Mouse (Mus musculus) lung, embryonic 15.5 days (tissue): ENCODE measurements at regions not wholly inside any gene's neighbourhood (a gene's known extent, or its start where the extent isn't known, plus 50 kb on each side); places are given as distances from the start of the nearest gene placed in this dataset.

ENCODE experiments used
- ATAC-seq: fragments of 200-750 bp; cut with Nextera tagmentation; 2 replicates; pipeline ENCODE4 v1.8.0; 2017; ENCODE audit warnings: moderate number of reproducible peaks, borderline replicate concordance; ENCODE audit not compliant: low FRiP score, low TSS enrichment; ENCODE audit errors: extremely low read depth
- H3K27ac ChIP-seq: fragments of 300-500 bp; sonication (generic); 2 replicates; pipeline ENCODE4 v1.5.1; 2015; ENCODE audit warnings: moderate library complexity, mild to moderate bottlenecking, inconsistent platforms
- H3K27me3 ChIP-seq: fragments of 300-500 bp; sonication (generic); 2 replicates; pipeline ENCODE4 v1.6.1; 2015; ENCODE audit warnings: inconsistent platforms
- H3K36me3 ChIP-seq: fragments of 300-500 bp; sonication (generic); 2 replicates; pipeline ENCODE4 v1.6.1; 2015; ENCODE audit warnings: inconsistent platforms
- H3K4me1 ChIP-seq: fragments of 300-500 bp; sonication (generic); 2 replicates; pipeline ENCODE4 v1.6.1; 2015; ENCODE audit warnings: inconsistent platforms
- H3K4me2 ChIP-seq: fragments of 300-500 bp; sonication (generic); 2 replicates; pipeline ENCODE4 v1.6.1; 2015; ENCODE audit warnings: inconsistent platforms, mild to moderate bottlenecking, moderate library complexity
- H3K4me3 ChIP-seq: fragments of 300-500 bp; sonication (generic); 2 replicates; pipeline ENCODE4 v1.5.1; 2015; ENCODE audit warnings: mild to moderate bottlenecking, inconsistent platforms
- H3K9ac ChIP-seq: fragments of 300-500 bp; sonication (generic); 2 replicates; pipeline ENCODE4 v1.6.1; 2015; ENCODE audit warnings: inconsistent platforms
- H3K9me3 ChIP-seq: fragments of 300-500 bp; sonication (generic); 2 replicates; pipeline ENCODE4 v1.6.1; 2016; ENCODE audit warnings: inconsistent platforms
- WGBS: fragments of 180-500 bp; shearing (Covaris S2); methylation state at CpG from one replicate; pipeline ENCODE4 v1.1.7; 2015; 5-methylcytosine and 5-hydroxymethylcytosine counted together

DNA sequence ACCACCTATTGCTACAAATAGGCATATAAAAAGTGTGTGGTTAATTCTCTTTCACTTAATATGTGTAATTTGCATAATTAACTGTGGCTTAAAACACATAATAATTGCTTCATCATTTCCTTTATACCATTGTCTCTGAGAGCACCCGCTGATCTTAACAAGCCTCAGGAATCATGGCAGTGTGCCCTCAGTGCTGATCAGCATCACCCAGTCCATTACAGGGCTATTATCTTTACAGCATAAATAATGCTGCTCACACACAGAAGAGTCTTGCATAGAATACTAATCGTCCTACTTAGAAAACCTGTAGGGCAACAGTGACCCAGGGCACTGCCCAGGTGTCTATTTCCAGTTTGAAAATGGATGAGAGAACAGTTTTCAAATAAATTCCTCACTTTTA, 102.4 kb downstream of the Gm597 start:
- Histone ChIP-seq H3K4me2 (no peak overlapping the region), H3K27ac (no peak overlapping the region), H3K4me3 (no peak overlapping the region), H3K4me1 (no peaks in the 10 kb centered on the region), H3K9me3 (no peaks in the 10 kb centered on the region), H3K36me3 (no peaks in the 10 kb centered on the region), H3K9ac (no peak overlapping the region), H3K27me3 (no peaks in the 10 kb centered on the region)
- 65% methylated on average over 2 of the region's 2 CpGs for WGBS
- ATAC-seq, result no peak

DNA sequence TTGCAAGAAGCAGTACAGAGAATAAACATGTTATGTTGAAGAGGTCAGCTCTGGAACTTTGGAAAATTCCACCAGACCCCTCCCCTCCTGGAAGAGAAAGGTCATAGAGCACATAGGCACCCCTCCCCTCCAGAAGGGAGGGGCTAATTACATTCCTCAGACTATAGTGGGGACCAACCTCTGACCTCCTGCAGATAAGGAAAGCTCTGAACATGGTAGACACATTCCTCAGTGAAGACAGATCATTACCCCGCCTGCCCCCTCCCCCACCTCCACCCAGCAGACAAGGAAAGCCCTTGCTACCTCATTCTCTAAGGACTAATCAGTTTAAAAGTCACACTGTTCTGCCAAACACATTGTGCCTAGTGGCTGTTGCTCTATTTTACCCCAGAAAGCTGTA, 104.7 kb downstream of the Gm597 start:
- no peaks in the 10 kb centered on the region for H3K36me3 ChIP-seq
- no peak overlapping the region for H3K27ac ChIP-seq
- no peak overlapping the region for H3K4me3 ChIP-seq
- no peaks in the 10 kb centered on the region for H3K9me3 ChIP-seq
- H3K4me2 ChIP-seq, result no peak overlapping the region
- no peak for ATAC-seq
- no peak overlapping the region for H3K9ac ChIP-seq
- 27% methylated on average over 1 of the region's 1 CpGs for WGBS
- no peaks in the 10 kb centered on the region for H3K27me3 ChIP-seq
- H3K4me1 ChIP-seq, result no peaks in the 10 kb centered on the region

DNA sequence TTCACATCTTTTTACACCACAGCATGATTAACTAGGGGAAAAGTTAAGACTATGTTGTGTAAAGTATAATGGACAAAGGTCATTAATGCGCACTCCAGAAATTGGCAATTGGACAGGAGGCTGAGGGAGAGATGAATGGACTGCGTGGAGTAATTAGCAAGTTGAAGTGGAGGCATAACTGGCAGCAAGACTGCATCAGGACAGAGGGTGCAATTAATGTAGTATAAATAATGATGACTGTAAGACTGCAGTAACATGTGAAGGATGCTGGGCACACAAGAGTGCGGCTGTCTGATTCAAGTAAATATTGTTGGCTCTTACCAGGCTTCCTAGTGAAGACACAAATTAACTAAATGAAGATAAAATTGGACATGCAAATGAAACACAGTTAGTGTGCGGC, 139.2 kb downstream of the Gm597 start:
- H3K9me3 ChIP-seq, result no peaks in the 10 kb centered on the region
- no peaks in the 10 kb centered on the region for H3K4me1 ChIP-seq

DNA sequence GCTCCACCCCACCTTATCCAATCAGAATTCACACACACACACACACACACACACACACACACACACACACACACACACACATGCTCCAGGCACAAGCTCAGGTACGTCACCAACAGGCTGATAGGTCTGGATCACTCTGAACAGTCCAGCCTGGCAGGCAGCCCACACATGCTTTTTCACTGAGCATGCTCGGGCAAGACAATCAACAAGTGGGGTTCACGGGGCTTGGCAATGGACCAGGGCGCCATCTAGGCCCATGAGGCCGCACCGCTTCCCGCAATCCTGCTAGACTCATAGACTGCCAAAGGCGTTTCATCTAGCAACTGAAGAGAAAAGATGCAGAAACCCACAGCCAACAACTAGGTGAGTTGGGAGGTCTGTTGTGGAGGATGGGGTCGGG, 157.3 kb downstream of the Gm597 start:
- ATAC-seq, result peak; percentile 27; the same call in 1 of the 2 replicates
- Histone ChIP-seq H3K27ac (no peak overlapping the region), H3K4me3 (no peak overlapping the region), H3K9me3 (no peaks in the 10 kb centered on the region), H3K36me3 (no peaks in the 10 kb centered on the region), H3K27me3 (no peaks in the 10 kb centered on the region), H3K4me1 (no peaks in the 10 kb centered on the region), H3K9ac (no peak overlapping the region), H3K4me2 (no peak overlapping the region)
- 90% methylated on average over 9 of the region's 9 CpGs for WGBS

More for the DNA sequence above, 139.2 kb downstream of the Gm597 start:
- Histone ChIP-seq H3K4me2 (no peak overlapping the region), H3K27ac (no peak overlapping the region), H3K36me3 (no peaks in the 10 kb centered on the region), H3K4me3 (no peak overlapping the region), H3K9ac (no peak overlapping the region), H3K27me3 (no peaks in the 10 kb centered on the region)
- ATAC-seq, result no peak
- 79% methylated on average over 4 of the region's 4 CpGs for WGBS

DNA sequence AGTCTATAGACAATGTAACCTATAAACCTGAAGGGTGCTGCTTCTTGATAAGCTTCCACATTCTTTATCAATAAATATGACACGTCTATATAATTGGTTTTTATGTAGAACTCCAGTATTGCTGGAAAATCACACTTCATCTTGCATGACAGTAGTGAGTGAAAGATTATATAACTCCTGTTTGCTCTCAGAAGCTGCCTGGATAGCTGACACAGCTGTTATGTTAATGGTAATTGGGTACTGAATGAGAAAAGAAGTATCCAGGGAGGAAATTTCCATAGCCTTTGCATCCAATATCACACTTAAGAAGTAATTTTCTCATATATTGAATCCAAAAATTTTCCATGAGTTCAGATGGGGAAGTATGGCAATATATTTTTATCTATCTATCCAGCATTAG, 177.7 kb downstream of the Gm597 start:
- 10% methylated on average over 1 of the region's 1 CpGs for WGBS
- no peak overlapping the region for H3K4me3 ChIP-seq
- no peaks in the 10 kb centered on the region for H3K27me3 ChIP-seq
- ATAC-seq, result no peak
- no peak overlapping the region for H3K27ac ChIP-seq
- no peaks in the 10 kb centered on the region for H3K9me3 ChIP-seq
- no peak overlapping the region for H3K4me2 ChIP-seq
- no peak overlapping the region for H3K9ac ChIP-seq
- H3K36me3 ChIP-seq, result no peaks in the 10 kb centered on the region
- no peaks in the 10 kb centered on the region for H3K4me1 ChIP-seq

DNA sequence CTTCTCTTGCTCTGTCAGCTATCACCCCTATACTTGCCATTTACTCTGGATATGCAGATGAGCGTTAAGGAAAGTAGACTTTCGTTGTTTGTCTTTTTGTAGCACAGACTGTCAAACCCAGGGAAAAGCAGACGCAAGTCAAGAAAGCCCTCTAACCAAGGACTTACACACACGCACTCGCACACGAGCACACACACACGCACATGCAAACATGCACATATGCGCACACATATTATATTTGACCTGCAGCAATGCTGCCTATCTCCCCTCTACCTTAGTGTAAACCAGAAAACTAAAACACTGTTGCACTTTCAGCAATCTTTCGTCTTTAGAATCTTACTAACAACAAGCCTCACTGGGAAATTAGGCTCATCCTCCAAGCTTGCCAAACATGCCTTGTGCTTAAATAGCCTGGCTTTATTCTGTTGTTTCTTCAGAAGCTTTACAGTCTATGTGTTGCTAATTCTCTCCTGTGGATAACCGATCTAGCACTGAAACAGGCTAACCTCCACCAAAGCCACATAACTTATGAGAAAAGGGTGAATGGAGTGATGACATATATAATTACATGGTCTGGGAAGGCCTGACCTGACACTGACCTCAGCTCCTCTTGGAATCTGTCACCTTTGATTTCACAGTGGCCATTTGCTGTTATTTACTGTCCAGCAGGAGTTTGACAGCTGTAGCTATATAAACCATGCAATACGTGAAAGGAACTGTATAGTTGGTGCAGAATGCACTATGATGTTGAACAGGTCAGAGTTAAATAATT, 214.5 kb downstream of the Gm597 start:
- Histone ChIP-seq H3K9me3 (no peaks in the 10 kb centered on the region), H3K4me3 (no peak overlapping the region), H3K36me3 (no peaks in the 10 kb centered on the region), H3K27ac (no peak overlapping the region), H3K4me2 (no peak overlapping the region), H3K4me1 (no peaks in the 10 kb centered on the region), H3K27me3 (no peaks in the 10 kb centered on the region), H3K9ac (no peak overlapping the region)
- no peak for ATAC-seq
- WGBS, result 73% methylated on average over 11 of the region's 11 CpGs

DNA sequence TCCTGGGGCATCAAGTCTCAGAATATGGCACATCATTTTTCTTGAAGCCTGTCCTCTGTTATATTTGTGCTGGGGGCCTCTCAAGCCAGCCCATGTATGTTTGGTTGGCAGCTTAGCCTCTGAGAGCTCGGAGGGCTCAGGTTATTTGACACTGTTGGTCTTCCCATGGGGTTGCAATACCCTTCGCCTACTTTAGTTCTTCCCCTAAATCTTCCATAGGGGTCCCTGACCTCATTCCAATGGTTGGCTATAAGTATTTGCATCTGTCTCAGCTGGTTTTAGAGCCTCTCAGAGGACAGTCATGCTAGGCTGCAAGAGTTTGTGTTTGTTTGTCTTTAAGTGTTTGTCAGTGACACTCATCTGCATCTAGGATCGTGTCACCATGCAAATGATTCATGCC, 216.2 kb downstream of the Gm597 start:
- ATAC-seq, result no peak
- H3K27ac ChIP-seq, result no peak overlapping the region

More for the DNA sequence above, 216.2 kb downstream of the Gm597 start:
- Histone ChIP-seq H3K27me3 (no peaks in the 10 kb centered on the region), H3K4me3 (no peak overlapping the region), H3K4me2 (no peak overlapping the region), H3K4me1 (no peaks in the 10 kb centered on the region), H3K36me3 (no peaks in the 10 kb centered on the region), H3K9me3 (no peaks in the 10 kb centered on the region), H3K9ac (no peak overlapping the region)
- WGBS, result 70% methylated on average over 3 of the region's 3 CpGs
